Mouse (Mus musculus) kidney, postnatal 10 days (tissue): ENCODE data around the gene Tmem274.
"Not testable (repeated sequence)": the region's sequence is repeated elsewhere in the genome, so short reads cannot be mapped to it uniquely, and the experiment has no call there.

Source experiments
- DNase-seq: peaks from one replicate; pipeline ENCODE4 v3.0.0; 2021; ENCODE audit warnings: mixed read lengths

The Tmem274 gene

GRCm38 (mm10) chr4:149477078-149477477, at the start of gene Tmem274:
Gene Tmem274 (plus strand): TSS chr4:149477378.
- no peak for DNase-seq

- DNase-seq: no peak
Observed at GRCm38 (mm10) chr4:149429592-149429991, 47.6 kb upstream of the Tmem274 start.

- DNase-seq: not testable (repeated sequence)
Observed at GRCm38 (mm10) chr4:149431887-149432286, 45.3 kb upstream of the Tmem274 start.

GRCm38 (mm10) chr4:149440576-149440975, 36.6 kb upstream of the Tmem274 start:
- no peak for DNase-seq

DNA sequence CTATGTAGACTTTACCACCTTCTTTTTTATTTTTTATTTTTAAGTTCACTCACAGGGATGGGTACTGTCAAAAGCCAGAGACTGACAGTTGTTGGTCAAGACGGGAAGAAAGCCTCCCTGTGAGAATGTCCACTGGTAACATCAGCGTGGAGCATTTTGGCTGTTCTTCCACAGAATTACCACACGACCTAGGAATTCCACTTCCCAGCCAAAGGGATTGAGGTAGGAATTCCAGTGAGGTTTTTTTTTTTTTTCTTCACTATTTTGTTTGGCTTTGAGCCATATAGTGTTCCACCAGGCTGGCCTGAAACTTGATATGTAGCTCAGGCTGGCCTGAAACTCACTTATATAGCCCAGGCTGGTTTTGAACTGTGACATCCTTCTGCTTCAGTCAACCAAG, 34.7 kb upstream of the Tmem274 start:
- no peak for DNase-seq

DNA sequence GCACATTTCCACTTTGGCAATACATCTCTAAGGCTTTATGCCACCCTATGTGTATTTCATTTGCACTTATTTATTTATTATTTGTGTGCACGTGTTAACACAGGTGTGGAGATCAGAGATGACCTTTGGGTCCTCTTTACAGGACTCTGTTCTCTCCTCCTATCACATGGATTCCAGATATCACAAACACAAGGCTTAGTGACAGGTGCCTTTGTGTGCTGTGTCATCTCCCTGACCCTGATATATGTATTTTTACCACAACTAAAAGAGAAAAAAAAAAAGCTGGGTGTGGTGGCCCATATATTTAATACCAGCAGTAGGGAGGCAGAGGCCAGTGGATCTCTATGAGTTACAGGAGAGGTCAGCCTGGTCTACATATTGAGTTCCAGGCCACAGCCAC, 32.7 kb upstream of the Tmem274 start:
- DNase-seq: no peak

GRCm38 (mm10) chr4:149444964-149445701, 32.0 kb upstream of the Tmem274 start:
- DNase-seq: peak; percentile 96

DNA sequence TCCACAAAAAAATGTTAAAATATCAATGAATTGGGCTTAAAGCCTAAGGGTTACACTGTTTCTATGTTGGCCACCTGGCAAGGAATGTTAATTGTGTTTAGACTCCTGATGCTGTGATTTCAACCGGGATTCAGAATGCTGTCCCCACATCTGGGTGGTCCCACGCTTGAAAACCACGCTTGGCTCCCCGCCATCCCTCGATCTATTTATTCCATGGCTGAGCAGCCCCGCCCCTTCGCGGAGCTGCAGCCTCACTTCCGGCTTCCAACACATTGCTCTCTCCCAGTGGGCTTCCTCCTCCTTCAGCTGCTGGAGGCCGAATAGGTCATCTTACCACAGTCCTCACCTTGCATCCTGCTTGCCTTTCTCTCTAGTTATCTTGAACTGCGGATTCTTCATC, 31.3 kb upstream of the Tmem274 start:
- DNase-seq: peak; percentile 81

GRCm38 (mm10) chr4:149446309-149446708, 30.9 kb upstream of the Tmem274 start:
- no peak for DNase-seq

- no peak for DNase-seq
Observed at GRCm38 (mm10) chr4:149450636-149451035, 26.5 kb upstream of the Tmem274 start.

DNA sequence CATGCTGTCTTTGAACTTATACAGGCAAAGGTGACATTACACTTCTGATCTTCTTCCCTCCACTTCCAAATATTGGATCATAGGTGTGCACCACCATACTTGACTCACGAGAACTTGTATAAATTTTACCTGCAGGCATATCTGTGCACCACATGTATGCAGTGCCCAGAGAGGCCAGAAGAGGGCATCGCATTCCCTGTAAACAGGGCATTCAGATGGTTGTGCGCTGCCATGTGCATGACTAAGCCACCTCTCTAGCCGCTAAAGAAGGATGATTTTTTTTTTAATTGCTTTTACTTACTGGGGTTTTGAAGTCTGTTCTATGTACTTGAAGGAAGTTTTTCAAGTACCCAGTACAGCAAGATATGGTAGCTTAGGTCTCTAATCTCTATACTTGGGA, 23.5 kb upstream of the Tmem274 start:
- DNase-seq: peak; percentile 61

DNA sequence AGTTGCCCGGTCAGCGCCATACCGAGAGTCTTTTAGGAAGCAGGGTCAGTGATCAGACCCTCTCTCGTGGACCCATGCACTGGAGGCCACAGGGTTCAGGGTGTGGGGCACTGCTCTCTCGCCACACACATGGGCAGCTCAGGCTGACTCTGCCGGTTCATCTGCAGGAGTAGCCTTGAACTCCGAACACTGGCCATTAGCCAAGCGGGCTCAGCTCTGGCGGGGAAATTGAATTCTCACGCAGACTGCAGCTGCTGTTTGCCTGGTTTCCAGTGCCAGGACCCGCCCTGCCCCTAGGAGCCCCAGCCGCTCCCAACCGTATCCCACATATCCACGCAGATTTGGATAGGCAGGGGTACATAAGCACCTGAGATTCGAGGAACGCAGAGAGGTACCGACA, 22.9 kb upstream of the Tmem274 start:
- DNase-seq: no peak

- DNase-seq: no peak
Observed at GRCm38 (mm10) chr4:149454879-149455278, 22.3 kb upstream of the Tmem274 start, which contains the start of gene Rbp7. Gene Rbp7 (minus strand): TSS chr4:149454978.

GRCm38 (mm10) chr4:149457163-149457562, 20.0 kb upstream of the Tmem274 start:
- DNase-seq: not testable (repeated sequence)

GRCm38 (mm10) chr4:149457831-149458430, 19.2 kb upstream of the Tmem274 start:
- DNase-seq: peak; percentile 80

DNA sequence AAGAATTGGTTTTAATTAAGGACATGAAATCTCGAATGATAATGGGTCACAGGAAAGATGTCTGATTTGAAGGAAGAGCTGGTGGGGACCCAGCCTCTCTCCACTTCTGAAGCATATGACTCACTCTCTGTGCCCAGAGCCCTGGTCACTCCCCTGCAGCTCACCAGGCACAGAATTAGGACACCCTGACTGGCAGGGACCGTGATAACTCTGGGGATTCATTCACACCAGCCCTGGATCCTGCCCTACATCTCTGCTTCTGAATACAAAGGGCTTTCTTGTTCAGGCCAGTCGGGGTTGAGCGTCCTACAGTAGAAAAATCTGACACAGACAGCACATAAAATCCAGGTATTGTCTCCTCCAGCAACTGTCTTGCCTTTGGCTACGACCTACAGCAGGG, 18.7 kb upstream of the Tmem274 start:
- DNase-seq: no peak

GRCm38 (mm10) chr4:149459425-149459824, 17.8 kb upstream of the Tmem274 start:
- DNase-seq: no peak

DNA sequence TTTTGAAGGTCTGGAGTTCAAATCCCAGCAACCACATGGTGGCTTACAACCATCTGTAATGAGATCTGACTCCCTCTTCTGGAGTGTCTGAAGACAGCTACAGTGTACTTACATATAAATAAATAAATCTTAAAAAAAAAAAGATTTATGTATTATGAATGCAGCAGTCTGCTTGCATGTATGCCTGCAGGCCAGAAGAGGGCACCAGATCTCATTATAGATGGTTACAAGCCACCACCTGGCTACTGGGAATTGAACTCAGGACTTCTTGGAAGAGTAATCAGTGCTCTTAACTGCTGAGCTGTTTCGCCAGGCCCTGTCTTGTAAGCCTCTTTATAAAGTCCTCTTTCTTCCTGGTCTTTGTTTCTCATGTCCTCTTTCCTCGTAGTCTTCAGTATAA, 16.7 kb upstream of the Tmem274 start:
- DNase-seq: not testable (repeated sequence)

GRCm38 (mm10) chr4:149461579-149462304, 15.4 kb upstream of the Tmem274 start:
- peak; percentile 16 for DNase-seq

GRCm38 (mm10) chr4:149462305-149462971, 14.7 kb upstream of the Tmem274 start:
- DNase-seq: no peak

DNA sequence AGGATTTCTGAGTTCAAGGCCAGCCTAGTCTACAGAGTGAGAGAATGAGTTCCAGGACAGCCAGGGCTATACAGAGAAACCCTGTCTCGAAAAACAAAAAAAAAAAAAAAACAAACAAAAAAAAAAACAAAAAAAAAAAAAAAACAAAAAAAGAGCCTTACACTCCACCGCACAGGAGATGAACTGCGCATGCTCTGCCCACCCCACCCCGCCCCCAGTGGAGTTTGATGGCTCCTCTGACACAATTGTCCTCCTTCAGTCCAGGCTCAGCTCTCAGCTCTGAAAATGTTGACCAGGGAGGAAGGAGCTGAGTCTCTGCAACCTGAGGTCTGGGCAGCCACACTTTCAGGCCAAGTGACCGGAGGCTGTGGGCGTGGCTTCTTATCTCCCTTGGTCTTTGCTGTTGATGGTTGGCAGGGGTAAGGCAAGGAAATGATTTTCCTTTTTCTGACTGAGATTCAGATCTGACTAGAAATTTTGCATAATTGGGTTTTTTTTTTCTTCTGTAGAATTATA, 13.7 kb upstream of the Tmem274 start:
- no peak for DNase-seq

- DNase-seq: no peak
Observed at GRCm38 (mm10) chr4:149469557-149469956, 7.6 kb upstream of the Tmem274 start.

DNA sequence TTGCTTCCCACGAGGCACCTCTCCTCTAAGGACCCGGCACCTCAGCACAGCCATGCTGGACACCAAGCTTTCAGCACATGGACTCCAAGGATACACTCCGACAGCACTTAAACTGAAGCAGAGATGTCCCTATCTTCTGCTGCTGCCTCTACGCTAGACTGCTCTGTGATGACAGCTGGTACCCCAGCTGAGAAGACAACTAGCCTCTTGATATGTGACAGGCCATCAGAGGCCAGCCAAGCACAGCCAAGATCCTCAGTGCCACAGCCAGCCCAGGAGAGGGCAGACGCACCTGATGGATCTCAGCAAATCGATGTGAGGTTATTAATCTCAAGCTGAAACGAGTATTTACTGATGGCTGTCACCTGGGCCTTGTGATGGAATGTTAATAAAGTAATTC, 2.1 kb upstream of the Tmem274 start:
- DNase-seq: no peak
